Mouse (Mus musculus) erythroblast, adult 5-6 weeks (primary cell): ENCODE data around the gene Cd80. TPM values are rescaled to one million over a fixed set of nuclear protein-coding genes. Genes with fewer than 3 reads are reported as not detected.
"Not testable (repeated sequence)": the region's sequence is repeated elsewhere in the genome, so short reads cannot be mapped to it uniquely, and the experiment has no call there.

Source experiments
- ATAC-seq: replicated peaks from 2 replicates; pipeline ENCODE4 v1.8.0; 2016; ENCODE audit warnings: moderate number of reproducible peaks, mild to moderate bottlenecking, moderate TSS enrichment, inconsistent platforms; ENCODE audit not compliant: poor library complexity, low FRiP score, severe bottlenecking
- total RNA-seq, 2 experiments: library from RNA; stranded (forward) in 1 of 2; stranded (reverse) in 1 of 2; fragments of 150-400 nt in 1 of 2; fragments of 200-764, 138-1000 nt in 1 of 2; gene quantifications; 2 replicates each; pipeline versions ENCODE4 v1.2.3 to v1.2.4; 2015 to 2017; ENCODE audit warnings: low replicate concordance in 2 of 2

Gene Cd80
- total RNA-seq, 2 experiments from 2014 or later, result 0.77 TPM; not detected in 1

- ATAC-seq, result no peak
These were observed 13.3 kb downstream of the Cd80 start for GRCm38 (mm10) chr16:38468706-38469018.

GRCm38 (mm10) chr16:38469437-38469836 is 14.1 kb downstream of the Cd80 start:
- ATAC-seq, result no peak

- no peak for ATAC-seq
These were observed 16.5 kb downstream of the Cd80 start for GRCm38 (mm10) chr16:38471697-38472506.

- ATAC-seq, result no peak
These were observed 17.1 kb downstream of the Cd80 start for GRCm38 (mm10) chr16:38472507-38472873.

GRCm38 (mm10) chr16:38473661-38474060 is 18.3 kb downstream of the Cd80 start:
- no peak for ATAC-seq

- ATAC-seq, result no peak
These were observed 19.4 kb downstream of the Cd80 start for GRCm38 (mm10) chr16:38474677-38475286.

GRCm38 (mm10) chr16:38475681-38476311 is 20.4 kb downstream of the Cd80 start:
- ATAC-seq, result no peak

- peak; percentile 74 for ATAC-seq
These were observed 21.2 kb downstream of the Cd80 start for GRCm38 (mm10) chr16:38476312-38477240.

GRCm38 (mm10) chr16:38477241-38477608 is 21.9 kb downstream of the Cd80 start:
- not testable (repeated sequence) for ATAC-seq

- no peak for ATAC-seq
These were observed 22.9 kb downstream of the Cd80 start for GRCm38 (mm10) chr16:38478296-38478695.

GRCm38 (mm10) chr16:38481327-38481726 is 26.0 kb downstream of the Cd80 start:
- no peak for ATAC-seq

GRCm38 (mm10) chr16:38482780-38483562 is 27.6 kb downstream of the Cd80 start:
- no peak for ATAC-seq

- ATAC-seq, result no peak
These were observed 28.4 kb downstream of the Cd80 start for GRCm38 (mm10) chr16:38483582-38484309.

- ATAC-seq, result no peak
These were observed 37.2 kb downstream of the Cd80 start for GRCm38 (mm10) chr16:38492551-38492950.

- ATAC-seq, result no peak
These were observed 38.5 kb downstream of the Cd80 start for GRCm38 (mm10) chr16:38493890-38494289.

- no peak for ATAC-seq
These were observed 41.3 kb downstream of the Cd80 start for GRCm38 (mm10) chr16:38496604-38497140.

- ATAC-seq, result no peak
These were observed 47.1 kb downstream of the Cd80 start for GRCm38 (mm10) chr16:38502469-38502868.

- no peak for ATAC-seq
These were observed 48.2 kb downstream of the Cd80 start for GRCm38 (mm10) chr16:38503528-38503927.
